Mouse (Mus musculus) ES-Bruce4 (cell line): ENCODE measurements around the gene Prima1.

Source experiments
- CTCF ChIP-seq: IDR thresholded peaks from one replicate; pipeline ENCODE4 v1.8.1; 2011; ENCODE audit warnings: low read depth, low read length
- EP300 ChIP-seq: IDR thresholded peaks from 2 replicates; pipeline ENCODE4 v1.6.1; 2011; ENCODE audit warnings: low read depth, low read length; ENCODE audit not compliant: insufficient read depth
- POLR2A ChIP-seq: IDR thresholded peaks from one replicate; pipeline ENCODE4 v1.8.1; 2011; ENCODE audit warnings: low read length; ENCODE audit not compliant: insufficient read depth

GRCm38 (mm10) chr12:103235251-103235650, 6.7 kb downstream of the Prima1 start:
- TF ChIP-seq CTCF (no peak), EP300 (no peak), POLR2A (no peak)
